Mouse (Mus musculus): ENCODE data around the gene Ttc7b. TPM values are rescaled to one million over a fixed set of nuclear protein-coding genes. Genes with fewer than 3 reads are reported as not detected.

The Ttc7b gene
- polyA plus RNA-seq, 1 experiment from 2014 or later = 1.2 TPM

DNA sequence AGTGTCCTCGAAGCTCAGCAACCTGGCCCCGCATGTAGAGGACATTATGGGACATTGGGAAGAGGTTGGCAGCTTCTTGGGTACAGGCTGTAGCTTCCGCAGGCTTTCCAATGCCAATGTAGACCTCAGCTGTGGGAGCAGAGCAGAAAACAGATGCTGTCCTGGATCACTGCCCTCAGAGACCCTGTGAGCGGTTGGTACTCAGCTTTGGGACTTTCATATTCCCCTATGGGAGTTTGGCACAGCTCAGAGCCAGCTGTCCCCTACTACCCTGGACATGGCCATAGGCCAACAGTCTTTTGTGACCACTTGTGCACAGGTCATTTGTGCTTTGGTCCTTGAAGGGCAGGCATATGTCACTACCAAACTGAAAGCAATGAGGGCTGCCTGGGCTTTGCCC lies 195.0 kb downstream of the Ttc7b start:
- DNase-seq = no peak
- Histone ChIP-seq H3K27ac (no peak overlapping the region), H3K9me3 (replicated peaks) (no peaks in the 10 kb centered on the region), H3K4me2 (no peak overlapping the region), H3K4me1 (replicated peaks) (no peaks in the 10 kb centered on the region), H3K36me3 (peaks cover 5% of the 10 kb centered on the region; the same call in 1 of the 2 replicates), H3K27me3 (no peaks in the 10 kb centered on the region), H3K4me3 (replicated peaks) (no peak overlapping the region), H3K9ac (no peak overlapping the region)
- ATAC-seq (ENCODE audit: low read depth) = no peak
- 79% methylated on average over 4 of the region's 4 CpGs for WGBS (ENCODE audit: insufficient replicate concordance)

GRCm38 (mm10) chr12:100325212-100325611 lies 195.4 kb downstream of the Ttc7b start:
- DNase-seq (no peak), ATAC-seq (ENCODE audit: low read depth) (no peak)
- no peaks in the 10 kb centered on the region for H3K27me3 ChIP-seq
- no peaks in the 10 kb centered on the region for H3K4me1 ChIP-seq (replicated peaks)
- H3K9ac ChIP-seq = no peak overlapping the region
- H3K36me3 ChIP-seq = peaks cover 5% of the 10 kb centered on the region; the same call in 1 of the 2 replicates
- 82% methylated on average over 8 of the region's 8 CpGs for WGBS (ENCODE audit: insufficient replicate concordance)
- no peak overlapping the region for H3K4me3 ChIP-seq (replicated peaks)
- no peaks in the 10 kb centered on the region for H3K9me3 ChIP-seq (replicated peaks)
- no peak overlapping the region for H3K4me2 ChIP-seq
- no peak overlapping the region for H3K27ac ChIP-seq

- Histone ChIP-seq H3K4me3 (replicated peaks) (no peak overlapping the region), H3K9ac (no peak overlapping the region), H3K9me3 (replicated peaks) (no peaks in the 10 kb centered on the region), H3K36me3 (peaks cover 5% of the 10 kb centered on the region; the same call in 1 of the 2 replicates), H3K27ac (no peak overlapping the region), H3K4me2 (no peak overlapping the region), H3K27me3 (no peaks in the 10 kb centered on the region), H3K4me1 (replicated peaks) (no peaks in the 10 kb centered on the region)
- 75% methylated on average over 2 of the region's 2 CpGs for WGBS (ENCODE audit: insufficient replicate concordance)
- ATAC-seq (ENCODE audit: low read depth) = no peak
- DNase-seq = no peak
Measured at GRCm38 (mm10) chr12:100323641-100324040, 197.0 kb downstream of the Ttc7b start.

GRCm38 (mm10) chr12:100322225-100322624 lies 198.4 kb downstream of the Ttc7b start:
- no peak for DNase-seq
- H3K27ac ChIP-seq = no peak overlapping the region
- whole genome bisulfite sequencing (ENCODE audit: insufficient replicate concordance) = 64% methylated on average over 2 of the region's 2 CpGs
- ATAC-seq (ENCODE audit: low read depth) = no peak
- no peaks in the 10 kb centered on the region for H3K27me3 ChIP-seq
- no peak overlapping the region for H3K4me3 ChIP-seq (replicated peaks)
- no peaks in the 10 kb centered on the region for H3K4me1 ChIP-seq (replicated peaks)
- H3K36me3 ChIP-seq = peaks cover 5% of the 10 kb centered on the region; the same call in 1 of the 2 replicates
- H3K9me3 ChIP-seq (replicated peaks) = no peaks in the 10 kb centered on the region
- H3K4me2 ChIP-seq = no peak overlapping the region
- H3K9ac ChIP-seq = no peak overlapping the region

DNA sequence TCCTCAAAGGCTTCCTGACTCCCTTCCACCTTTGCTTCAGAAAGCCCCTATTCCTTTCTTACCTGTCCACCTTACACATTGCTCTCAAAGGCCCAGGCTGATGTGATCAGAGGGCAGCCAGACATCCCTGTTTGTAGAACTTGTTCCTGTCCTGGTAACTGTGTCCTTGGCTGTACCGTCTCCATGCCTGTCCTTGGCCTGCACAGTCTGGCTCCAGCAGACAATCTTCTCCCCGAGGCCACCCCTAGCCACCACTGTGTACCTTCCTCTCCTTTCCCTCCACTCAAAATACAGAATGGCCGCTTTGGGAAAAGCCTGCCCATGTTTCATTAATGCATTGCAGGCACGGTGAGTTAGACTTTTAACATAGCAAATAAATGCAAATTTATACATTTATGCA lies 199.1 kb downstream of the Ttc7b start:
- WGBS (ENCODE audit: insufficient replicate concordance) = 73% methylated on average over 4 of the region's 4 CpGs
- DNase-seq = no peak
- H3K9me3 ChIP-seq (replicated peaks) = no peaks in the 10 kb centered on the region

DNA sequence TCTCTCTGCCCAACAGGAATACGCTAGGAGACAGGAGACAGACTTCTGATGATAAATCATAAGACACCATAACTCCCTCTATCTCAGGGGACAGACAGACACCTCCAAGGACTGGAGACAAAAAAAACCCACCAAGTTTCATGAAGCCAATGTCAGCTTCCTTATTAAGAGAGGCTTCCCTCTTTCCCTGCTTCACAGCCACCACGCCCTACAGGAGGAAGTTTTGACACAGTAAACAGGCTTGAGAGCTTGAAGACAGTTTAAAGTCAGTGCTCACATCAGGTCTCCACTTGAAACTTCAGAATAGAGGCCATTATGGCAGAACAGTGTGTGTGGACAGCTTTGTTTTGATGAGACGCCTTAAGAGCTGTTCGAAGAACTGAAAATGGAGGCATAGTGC lies 200.9 kb downstream of the Ttc7b start:
- 69% methylated on average over 4 of the region's 4 CpGs for WGBS (ENCODE audit: insufficient replicate concordance)

More for the DNA sequence above, 199.1 kb downstream of the Ttc7b start:
- Histone ChIP-seq H3K4me2 (no peak overlapping the region), H3K4me1 (replicated peaks) (no peaks in the 10 kb centered on the region), H3K4me3 (replicated peaks) (no peak overlapping the region), H3K27ac (no peak overlapping the region), H3K9ac (no peak overlapping the region), H3K36me3 (peaks cover 5% of the 10 kb centered on the region; the same call in 1 of the 2 replicates), H3K27me3 (no peaks in the 10 kb centered on the region)
- no peak for ATAC-seq (ENCODE audit: low read depth)

GRCm38 (mm10) chr12:100317936-100318335 lies 202.7 kb downstream of the Ttc7b start:
- Histone ChIP-seq H3K9ac (no peak overlapping the region), H3K4me2 (no peak overlapping the region), H3K36me3 (no peaks in the 10 kb centered on the region), H3K4me3 (replicated peaks) (no peak overlapping the region), H3K27me3 (no peaks in the 10 kb centered on the region), H3K9me3 (replicated peaks) (no peaks in the 10 kb centered on the region), H3K4me1 (replicated peaks) (no peaks in the 10 kb centered on the region), H3K27ac (no peak overlapping the region)
- DNase-seq (no peak), ATAC-seq (ENCODE audit: low read depth) (no peak)
- WGBS (ENCODE audit: insufficient replicate concordance) = 55% methylated on average over 3 of the region's 3 CpGs

More for the DNA sequence above, 200.9 kb downstream of the Ttc7b start:
- no peak overlapping the region for H3K4me3 ChIP-seq (replicated peaks)
- H3K4me2 ChIP-seq = no peak overlapping the region
- no peaks in the 10 kb centered on the region for H3K4me1 ChIP-seq (replicated peaks)
- no peak for ATAC-seq (ENCODE audit: low read depth)
- H3K27ac ChIP-seq = no peak overlapping the region
- H3K27me3 ChIP-seq = no peaks in the 10 kb centered on the region
- DNase-seq = no peak
- H3K9me3 ChIP-seq (replicated peaks) = no peaks in the 10 kb centered on the region
- H3K9ac ChIP-seq = no peak overlapping the region
- peaks cover under 1% of the 10 kb centered on the region; the same call in 1 of the 2 replicates for H3K36me3 ChIP-seq

GRCm38 (mm10) chr12:100316094-100316493 lies 204.5 kb downstream of the Ttc7b start:
- H3K36me3 ChIP-seq = no peaks in the 10 kb centered on the region
- DNase-seq (no peak), ATAC-seq (ENCODE audit: low read depth) (no peak)
- H3K4me1 ChIP-seq (replicated peaks) = no peaks in the 10 kb centered on the region
- no peaks in the 10 kb centered on the region for H3K9me3 ChIP-seq (replicated peaks)
- H3K9ac ChIP-seq = no peak overlapping the region
- no peak overlapping the region for H3K27ac ChIP-seq
- no peaks in the 10 kb centered on the region for H3K27me3 ChIP-seq
- 68% methylated on average over 9 of the region's 9 CpGs for WGBS (ENCODE audit: insufficient replicate concordance)
- H3K4me2 ChIP-seq = no peak overlapping the region
- no peak overlapping the region for H3K4me3 ChIP-seq (replicated peaks)

DNA sequence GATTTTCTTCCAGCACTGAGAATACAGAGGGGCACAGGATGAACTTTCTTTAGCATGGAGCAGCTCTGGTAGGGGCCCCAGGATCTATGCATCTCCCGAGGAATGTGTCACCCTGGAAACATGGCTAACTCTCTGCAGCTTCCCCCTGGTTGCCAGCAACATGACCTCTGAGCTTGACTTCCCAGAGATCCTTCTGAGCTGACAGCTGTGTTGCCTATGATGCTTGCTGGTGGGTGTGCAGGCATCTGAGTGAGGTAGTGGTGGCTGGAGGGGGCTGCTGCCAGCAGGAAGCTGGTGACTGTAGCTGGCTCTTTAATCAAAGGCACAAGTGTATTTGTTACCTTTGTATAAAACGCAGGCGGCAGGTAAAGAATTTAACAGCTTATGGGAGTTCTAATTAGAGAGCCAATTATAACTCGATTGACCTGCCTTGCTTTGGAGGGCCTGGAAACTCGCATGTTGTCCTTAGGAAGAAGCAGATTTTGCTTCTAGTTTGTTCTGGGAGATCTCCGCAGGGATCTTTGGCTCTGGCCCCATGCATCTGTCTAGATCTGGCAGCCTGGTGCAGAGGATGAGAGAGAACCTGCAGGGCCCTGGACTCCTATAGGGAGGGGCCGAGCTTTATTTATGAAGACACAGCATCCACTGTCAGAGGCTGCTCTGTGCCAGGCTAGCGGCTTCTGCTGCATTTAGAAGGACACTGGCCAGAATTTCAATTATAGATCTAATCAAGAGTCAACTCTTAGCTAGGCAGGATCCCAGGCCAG lies 205.3 kb downstream of the Ttc7b start:
- no peak overlapping the region for H3K4me2 ChIP-seq
- no peak for DNase-seq
- WGBS (ENCODE audit: insufficient replicate concordance) = 68% methylated on average over 8 of the region's 8 CpGs
- no peak overlapping the region for H3K27ac ChIP-seq
- no peaks in the 10 kb centered on the region for H3K27me3 ChIP-seq
- H3K9ac ChIP-seq = no peak overlapping the region
- H3K9me3 ChIP-seq (replicated peaks) = no peaks in the 10 kb centered on the region
- no peak overlapping the region for H3K4me3 ChIP-seq (replicated peaks)
- no peaks in the 10 kb centered on the region for H3K36me3 ChIP-seq
- H3K4me1 ChIP-seq (replicated peaks) = no peaks in the 10 kb centered on the region
- no peak for ATAC-seq (ENCODE audit: low read depth)

GRCm38 (mm10) chr12:100313785-100314375 lies 206.7 kb downstream of the Ttc7b start:
- H3K4me2 ChIP-seq = no peak overlapping the region
- DNase-seq (no peak), ATAC-seq (ENCODE audit: low read depth) (no peak)
- no peaks in the 10 kb centered on the region for H3K4me1 ChIP-seq (replicated peaks)
- WGBS (ENCODE audit: insufficient replicate concordance) = 66% methylated on average over 12 of the region's 12 CpGs
- H3K27ac ChIP-seq = no peak overlapping the region
- H3K9ac ChIP-seq = no peak overlapping the region
- no peaks in the 10 kb centered on the region for H3K36me3 ChIP-seq
- H3K27me3 ChIP-seq = no peaks in the 10 kb centered on the region
- H3K4me3 ChIP-seq (replicated peaks) = no peak overlapping the region
- no peaks in the 10 kb centered on the region for H3K9me3 ChIP-seq (replicated peaks)

GRCm38 (mm10) chr12:100313209-100313608 lies 207.4 kb downstream of the Ttc7b start:
- 57% methylated on average over 6 of the region's 6 CpGs for WGBS (ENCODE audit: insufficient replicate concordance)
- Histone ChIP-seq H3K9ac (no peak overlapping the region), H3K36me3 (no peaks in the 10 kb centered on the region), H3K9me3 (replicated peaks) (no peaks in the 10 kb centered on the region), H3K4me1 (replicated peaks) (no peaks in the 10 kb centered on the region), H3K4me2 (no peak overlapping the region), H3K27ac (no peak overlapping the region), H3K27me3 (no peaks in the 10 kb centered on the region), H3K4me3 (replicated peaks) (no peak overlapping the region)
- ATAC-seq (ENCODE audit: low read depth) (no peak), DNase-seq (no peak)
